Mouse (Mus musculus) limb, embryonic 11.5 days (tissue): ENCODE data around the gene Cacna1i. TPM values are rescaled to one million over a fixed set of nuclear protein-coding genes. Genes with fewer than 3 reads are reported as not detected.

ENCODE experiments used
- ATAC-seq: fragments of 200-750 bp; cut with Nextera tagmentation; 2 replicates; pipeline ENCODE4 v1.8.0; 2017; ENCODE audit warnings: low read depth; ENCODE audit not compliant: insufficient number of reproducible peaks, low FRiP score, low TSS enrichment
- DNase-seq: peaks from one replicate; pipeline ENCODE4 v3.0.0-alpha.2; 2015; ENCODE audit warnings: low spot score
- H3K27ac ChIP-seq: fragments of 300-500 bp; sonication (generic); replicated peaks from 2 replicates; pipeline ENCODE4 v1.5.1; 2014; ENCODE audit warnings: low read depth, mild to moderate bottlenecking, low read length
- H3K27me3 ChIP-seq: fragments of 300-500 bp; sonication (generic); 2 replicates; pipeline ENCODE4 v1.6.1; 2014; ENCODE audit warnings: mild to moderate bottlenecking, low read length, mixed read lengths; ENCODE audit not compliant: control insufficient read depth, insufficient read depth
- H3K36me3 ChIP-seq: fragments of 300-500 bp; sonication (generic); 2 replicates; pipeline ENCODE4 v1.6.1; 2014; ENCODE audit warnings: mild to moderate bottlenecking, low read length, moderate library complexity, mixed read lengths; ENCODE audit not compliant: control insufficient read depth, insufficient read depth
- H3K4me1 ChIP-seq: fragments of 300-500 bp; sonication (generic); 2 replicates; pipeline ENCODE4 v1.6.1; 2014; ENCODE audit warnings: low read length, mixed read lengths; ENCODE audit not compliant: control insufficient read depth, insufficient read depth
- H3K4me2 ChIP-seq: fragments of 300-500 bp; sonication (generic); 2 replicates; pipeline ENCODE4 v1.6.1; 2014; ENCODE audit warnings: low read depth, mild to moderate bottlenecking, moderate library complexity; ENCODE audit not compliant: severe bottlenecking
- H3K4me3 ChIP-seq: fragments of 300-500 bp; sonication (generic); 2 replicates; pipeline ENCODE4 v1.5.1; 2014; ENCODE audit warnings: low read depth, low read length
- H3K9ac ChIP-seq: fragments of 300-500 bp; sonication (generic); 2 replicates; pipeline ENCODE4 v1.6.1; 2014; ENCODE audit warnings: mild to moderate bottlenecking, low read length
- H3K9me3 ChIP-seq: fragments of 300-500 bp; sonication (generic); 2 replicates; pipeline ENCODE4 v1.6.1; 2016; ENCODE audit warnings: low read length; ENCODE audit not compliant: control insufficient read depth
- WGBS: fragments of 180-500 bp; shearing (Covaris S2); extraction: QIAGEN DNeasy Blood & Tissue Kit; methylation state at CpG from one replicate; pipeline ENCODE4 v1.1.7; 2014; 5-methylcytosine and 5-hydroxymethylcytosine counted together
- polyA plus RNA-seq: library from polyadenylated mRNA; unstranded; fragments of >200 nt; fragmentation: Nextera tagmentation; extraction: Ambion mirVana; gene quantifications from 2 replicates; pipeline ENCODE4 v1.2.1, GENCODE M21; 2014

Gene Cacna1i
- polyA plus RNA-seq, 1 experiment from 2014 or later: not detected

DNA sequence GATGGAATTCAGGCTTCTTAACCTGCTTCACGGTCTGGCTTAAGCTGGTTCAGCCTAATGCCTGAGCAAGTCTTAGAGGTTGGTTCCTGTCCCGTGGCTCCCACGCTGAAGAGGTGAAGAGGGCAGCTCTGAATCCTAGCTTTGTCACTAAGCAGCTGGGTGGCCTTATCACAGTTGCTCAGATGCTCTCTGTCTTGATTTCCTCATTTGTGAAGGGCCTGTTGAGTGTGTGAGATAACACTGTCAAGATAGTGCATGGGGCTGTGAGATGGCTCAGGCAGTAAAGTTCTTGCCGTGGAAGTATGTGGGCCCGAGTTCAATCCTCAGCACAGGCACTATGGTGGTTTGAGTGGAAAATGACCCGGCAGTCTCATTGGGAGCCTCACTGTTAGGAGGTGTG is 153.2 kb downstream of the Cacna1i start:
- H3K27ac ChIP-seq: no peak overlapping the region
- ATAC-seq (no peak), DNase-seq (no peak)
- no peaks in the 10 kb centered on the region for H3K36me3 ChIP-seq
- no peaks in the 10 kb centered on the region for H3K27me3 ChIP-seq
- H3K9me3 ChIP-seq: no peaks in the 10 kb centered on the region
- H3K4me3 ChIP-seq: no peak overlapping the region
- H3K9ac ChIP-seq: no peak overlapping the region
- no peak overlapping the region for H3K4me2 ChIP-seq
- no peaks in the 10 kb centered on the region for H3K4me1 ChIP-seq
- 86% methylated on average over 6 of the region's 6 CpGs for WGBS

DNA sequence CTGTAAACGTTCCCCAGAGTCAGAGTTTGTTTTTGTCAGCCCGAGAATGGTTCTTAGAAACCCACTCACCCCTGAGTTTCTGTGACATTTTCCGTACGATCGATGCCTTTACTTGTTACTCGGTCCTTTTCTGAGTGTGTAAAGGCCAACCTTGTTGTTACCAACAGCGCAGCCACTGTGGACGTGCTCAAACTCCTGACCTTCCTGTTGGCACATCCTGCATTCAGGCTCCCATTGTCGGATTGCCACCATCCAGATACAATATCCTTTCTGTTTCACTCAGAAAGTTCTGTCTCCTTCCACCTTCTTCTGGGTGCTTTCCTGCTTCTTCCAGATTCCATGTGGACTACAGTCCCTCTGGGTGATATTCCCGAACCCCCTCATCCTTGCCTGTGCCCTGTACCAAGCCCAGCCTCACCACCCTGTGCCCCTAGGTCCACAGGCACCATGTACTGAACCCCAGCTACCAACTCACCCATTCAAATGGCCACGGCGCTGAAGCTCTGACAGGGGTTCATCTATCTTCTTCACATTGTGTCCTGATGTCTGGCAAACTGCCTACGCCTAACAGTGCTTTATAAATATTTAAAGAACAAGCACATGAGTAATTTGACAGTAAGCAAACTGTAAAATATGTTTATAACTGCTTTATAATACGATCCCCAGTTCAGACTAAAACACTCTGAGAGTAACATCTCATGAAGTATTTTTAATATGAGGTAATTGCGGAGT is 159.1 kb downstream of the Cacna1i start:
- ATAC-seq: no peak
- H3K9ac ChIP-seq: no peak overlapping the region
- H3K4me2 ChIP-seq: no peak overlapping the region
- no peak for DNase-seq
- H3K4me1 ChIP-seq: no peaks in the 10 kb centered on the region
- no peak overlapping the region for H3K4me3 ChIP-seq
- no peaks in the 10 kb centered on the region for H3K36me3 ChIP-seq
- H3K9me3 ChIP-seq: no peaks in the 10 kb centered on the region
- no peak overlapping the region for H3K27ac ChIP-seq
- WGBS: 89% methylated on average over 15 of the region's 15 CpGs
- no peaks in the 10 kb centered on the region for H3K27me3 ChIP-seq

Other genes starting within 250 kb of the Cacna1i start
- 3.0 and 4.1 TPM in 2 replicates for gene Syngr1, start 195.9 kb upstream of the Cacna1i start, polyA plus RNA-seq
- gene Rpl3, start 195.4 kb upstream of the Cacna1i start, polyA plus RNA-seq: 1,283 and 1,338 TPM in 2 replicates
- 35.4 and 35.5 TPM in 2 replicates for gene Tab1, start 154.1 kb upstream of the Cacna1i start, polyA plus RNA-seq
- gene Mgat3, start 113.5 kb upstream of the Cacna1i start, polyA plus RNA-seq: 6.5 and 6.8 TPM in 2 replicates
- gene Mief1, start 53.2 kb upstream of the Cacna1i start, polyA plus RNA-seq: 33.8 and 36.7 TPM in 2 replicates
- not detected in 2 replicates for gene AC140267.1, start 51.4 kb upstream of the Cacna1i start, polyA plus RNA-seq
- 110 and 125 TPM in 2 replicates for gene Atf4, start 32.1 kb upstream of the Cacna1i start, polyA plus RNA-seq
- 74.7 and 79.0 TPM in 2 replicates for gene Rps19bp1, start 22.9 kb upstream of the Cacna1i start, polyA plus RNA-seq